Mouse (Mus musculus) B cell, adult 67 days (primary cell): Measurements from ENCODE around the gene C1qtnf1. TPM values are rescaled to one million over a fixed set of nuclear protein-coding genes. Genes with fewer than 3 reads are reported as not detected.

ENCODE experiments used
- total RNA-seq, 2 experiments: library from RNA; stranded (reverse); gene quantifications; 4 replicates each; pipeline ENCODE4 v1.2.4; 2023

The C1qtnf1 gene
- total RNA-seq, result not detected

GRCm38 (mm10) chr11:118427986-118428385, at the start of gene C1qtnf1:
Gene C1qtnf1, plus strand, starts transcription at chr11:118428203.

GRCm38 (mm10) chr11:118401760-118402280, 26.2 kb upstream of the C1qtnf1 start, which contains the start of gene Lgals3bp:
Gene Lgals3bp, minus strand, starts transcription at chr11:118402092.

GRCm38 (mm10) chr11:118418834-118419504, 9.0 kb upstream of the C1qtnf1 start, which contains the start of gene Cant1:
Gene Cant1, minus strand, starts transcription at chr11:118419086.

GRCm38 (mm10) chr11:118476396-118477373, 48.7 kb downstream of the C1qtnf1 start, which contains the start of gene Engase:
Gene Engase, plus strand, starts transcription at chr11:118476829.

Other genes with a start within 250 kb of the C1qtnf1 start
- gene Cyth1, start 179.6 kb upstream of the C1qtnf1 start, total RNA-seq, result 100 to 1,000 TPM; 206 to 256 TPM
- gene Usp36, start 138.0 kb upstream of the C1qtnf1 start, total RNA-seq, result 10 to 100 TPM; 56.5 to 58.1 TPM
- not detected for gene Cep295nl, start 85.7 kb upstream of the C1qtnf1 start, total RNA-seq
- gene Timp2, start 72.5 kb upstream of the C1qtnf1 start, total RNA-seq, result 1 to 10 TPM; 1.2 to 2.9 TPM
- gene Lgals3bp, start 26.1 kb upstream of the C1qtnf1 start, total RNA-seq, result 10 to 100 TPM in 1 of 2 experiments, 1 to 10 TPM in 1; 7.5 to 13.5 TPM
- gene Cant1, start 9.1 kb upstream of the C1qtnf1 start, total RNA-seq, result 10 to 100 TPM; 47.8 to 49.3 TPM
- gene Engase, start 48.6 kb downstream of the C1qtnf1 start, total RNA-seq, result 10 to 100 TPM in 1 of 2 experiments, 1 to 10 TPM in 1; 5.7 to 14.2 TPM